Mouse (Mus musculus): ENCODE results near the gene Ccer1. TPM values are rescaled to one million over a fixed set of nuclear protein-coding genes. Genes with fewer than 3 reads are reported as not detected.

Ccer1 gene
- polyA plus RNA-seq (2015; fragmentation: Nextera tagmentation; extraction: Ambion mirVana) = not detected in 2 replicates

- Histone ChIP-seq H3K9ac (no peak within 1 kb of the TSS), H3K27me3 (no peaks in the 10 kb centered on the region), H3K4me3 (replicated peaks) (no peak within 1 kb of the TSS), H3K27ac (replicated peaks) (no peak within 1 kb of the TSS), H3K4me2 (replicated peaks) (no peak within 1 kb of the TSS), H3K4me1 (no peaks in the 10 kb centered on the region), H3K9me3 (replicated peaks) (no peaks in the 10 kb centered on the region), H3K36me3 (no peaks in the 10 kb centered on the region)
- 77% methylated on average over 20 of the region's 20 CpGs for WGBS
- ATAC-seq (ENCODE audit: insufficient number of reproducible peaks, low FRiP score, low TSS enrichment, low read depth) = no peak
These were observed at the start of gene Ccer1 for GRCm38 (mm10) chr10:97692913-97693312. Gene Ccer1, plus strand, starts transcription at chr10:97693059.

- H3K27me3 ChIP-seq = no peaks in the 10 kb centered on the region
- H3K4me2 ChIP-seq (replicated peaks) = no peak within 1 kb of the TSS
- ATAC-seq (ENCODE audit: insufficient number of reproducible peaks, low FRiP score, low TSS enrichment, low read depth) = no peak
- H3K4me3 ChIP-seq (replicated peaks) = no peak within 1 kb of the TSS
- H3K36me3 ChIP-seq = no peaks in the 10 kb centered on the region
- H3K9me3 ChIP-seq (replicated peaks) = no peaks in the 10 kb centered on the region
- H3K27ac ChIP-seq (replicated peaks) = no peak within 1 kb of the TSS
- H3K4me1 ChIP-seq = no peaks in the 10 kb centered on the region
- 88% methylated on average over 2 of the region's 2 CpGs for WGBS
- H3K9ac ChIP-seq = no peak within 1 kb of the TSS
These were observed 49.1 kb upstream of the Ccer1 start, which contains the start of gene Epyc for GRCm38 (mm10) chr10:97643768-97644167. Gene Epyc, plus strand, starts transcription at chr10:97644068.

- no peaks in the 10 kb centered on the region for H3K27me3 ChIP-seq
- no peak overlapping the region for H3K4me3 ChIP-seq (replicated peaks)
- H3K4me2 ChIP-seq (replicated peaks) = no peak overlapping the region
- 29% methylated on average over 2 of the region's 2 CpGs for WGBS
- no peak overlapping the region for H3K9ac ChIP-seq
- no peaks in the 10 kb centered on the region for H3K4me1 ChIP-seq
- H3K27ac ChIP-seq (replicated peaks) = peak overlapping the region; percentile 59
- no peaks in the 10 kb centered on the region for H3K36me3 ChIP-seq
- no peaks in the 10 kb centered on the region for H3K9me3 ChIP-seq (replicated peaks)
- ATAC-seq (ENCODE audit: insufficient number of reproducible peaks, low FRiP score, low TSS enrichment, low read depth) = peak; percentile 65; the same call in 1 of the 2 replicates
These were observed 42.5 kb upstream of the Ccer1 start for GRCm38 (mm10) chr10:97650334-97650733.

GRCm38 (mm10) chr10:97659489-97659888, 33.4 kb upstream of the Ccer1 start:
- Histone ChIP-seq H3K27me3 (no peaks in the 10 kb centered on the region), H3K4me1 (no peaks in the 10 kb centered on the region), H3K4me2 (replicated peaks) (no peak overlapping the region), H3K4me3 (replicated peaks) (no peak overlapping the region), H3K36me3 (no peaks in the 10 kb centered on the region), H3K27ac (replicated peaks) (no peak overlapping the region), H3K9me3 (replicated peaks) (no peaks in the 10 kb centered on the region), H3K9ac (no peak overlapping the region)
- no peak for ATAC-seq (ENCODE audit: insufficient number of reproducible peaks, low FRiP score, low TSS enrichment, low read depth)
- WGBS = 97% methylated on average over 1 of the region's 1 CpGs

- ATAC-seq (ENCODE audit: insufficient number of reproducible peaks, low FRiP score, low TSS enrichment, low read depth) = 0 out of 2 replicates have a peak, but pooled peaks have one; percentile 63
- Histone ChIP-seq H3K36me3 (no peaks in the 10 kb centered on the region), H3K4me1 (0 out of 2 replicates have a peak, but pooled peaks cover 6% of the 10 kb centered on the region), H3K4me2 (replicated peaks) (no peak overlapping the region), H3K9me3 (replicated peaks) (no peaks in the 10 kb centered on the region), H3K27ac (replicated peaks) (peak overlapping the region; percentile 77), H3K27me3 (no peaks in the 10 kb centered on the region), H3K9ac (no peak overlapping the region), H3K4me3 (replicated peaks) (no peak overlapping the region)
- WGBS = 27% methylated on average over 4 of the region's 4 CpGs
These were observed 24.2 kb upstream of the Ccer1 start for GRCm38 (mm10) chr10:97668656-97669055.

DNA sequence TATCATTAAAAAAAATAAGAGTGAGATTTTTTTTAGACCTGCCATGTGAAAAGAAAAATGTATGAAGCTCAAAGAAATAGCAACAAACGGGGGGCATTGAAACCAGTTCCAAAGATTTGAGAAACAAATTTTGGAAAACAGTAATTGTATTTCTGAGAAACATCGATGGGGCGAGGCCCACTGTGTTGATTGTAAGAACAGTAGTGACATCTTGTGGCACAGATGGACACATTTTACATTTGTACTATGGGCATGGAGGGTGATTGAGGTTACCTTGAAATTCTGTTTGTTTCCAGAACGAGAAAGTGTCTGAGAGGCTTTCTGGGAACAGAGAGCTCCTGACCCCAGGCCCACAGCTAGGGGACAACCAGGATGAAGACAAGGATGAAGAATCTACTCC, 22.7 kb upstream of the Ccer1 start:
- 32% methylated on average over 4 of the region's 4 CpGs for WGBS
- Histone ChIP-seq H3K4me3 (replicated peaks) (no peak overlapping the region), H3K27me3 (no peaks in the 10 kb centered on the region), H3K9me3 (replicated peaks) (no peaks in the 10 kb centered on the region), H3K36me3 (no peaks in the 10 kb centered on the region), H3K4me2 (replicated peaks) (no peak overlapping the region), H3K4me1 (0 out of 2 replicates have a peak, but pooled peaks cover 6% of the 10 kb centered on the region), H3K9ac (no peak overlapping the region), H3K27ac (replicated peaks) (no peak overlapping the region)
- ATAC-seq (ENCODE audit: insufficient number of reproducible peaks, low FRiP score, low TSS enrichment, low read depth) = no peak

- Histone ChIP-seq H3K36me3 (no peaks in the 10 kb centered on the region), H3K9ac (no peak overlapping the region), H3K9me3 (replicated peaks) (no peaks in the 10 kb centered on the region), H3K4me1 (0 out of 2 replicates have a peak, but pooled peaks cover 6% of the 10 kb centered on the region), H3K4me3 (replicated peaks) (no peak overlapping the region), H3K27ac (replicated peaks) (no peak overlapping the region), H3K27me3 (no peaks in the 10 kb centered on the region), H3K4me2 (replicated peaks) (no peak overlapping the region)
- ATAC-seq (ENCODE audit: insufficient number of reproducible peaks, low FRiP score, low TSS enrichment, low read depth) = no peak
- WGBS = 74% methylated on average over 2 of the region's 2 CpGs
These were observed 19.6 kb upstream of the Ccer1 start for GRCm38 (mm10) chr10:97673239-97673638.

DNA sequence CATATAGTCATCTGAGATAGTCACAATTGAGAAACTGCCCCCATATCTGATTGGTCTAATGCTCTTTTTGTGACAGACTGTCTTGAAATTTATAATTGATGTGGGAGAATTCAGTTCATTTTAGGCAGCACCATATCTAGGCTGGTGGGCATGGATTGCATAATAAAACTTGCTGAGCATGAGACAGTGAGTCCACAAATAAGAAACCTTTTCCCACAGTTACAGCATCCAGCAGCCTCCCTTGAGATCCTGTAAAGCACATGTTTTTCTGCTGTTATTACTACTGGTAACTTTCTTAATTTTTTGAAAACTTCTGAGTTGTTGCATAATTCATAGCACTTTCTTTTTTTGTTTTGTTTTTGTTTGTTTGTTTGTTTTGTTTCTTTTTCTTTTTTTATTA, 9.9 kb upstream of the Ccer1 start:
- H3K4me2 ChIP-seq (replicated peaks) = no peak overlapping the region
- no peak overlapping the region for H3K4me3 ChIP-seq (replicated peaks)
- no peaks in the 10 kb centered on the region for H3K9me3 ChIP-seq (replicated peaks)
- H3K27ac ChIP-seq (replicated peaks) = no peak overlapping the region
- no peak for ATAC-seq (ENCODE audit: insufficient number of reproducible peaks, low FRiP score, low TSS enrichment, low read depth)
- H3K27me3 ChIP-seq = no peaks in the 10 kb centered on the region
- H3K9ac ChIP-seq = no peak overlapping the region
- no peaks in the 10 kb centered on the region for H3K36me3 ChIP-seq
- no peaks in the 10 kb centered on the region for H3K4me1 ChIP-seq

GRCm38 (mm10) chr10:97687198-97687597, 5.7 kb upstream of the Ccer1 start:
- no peak overlapping the region for H3K4me3 ChIP-seq (replicated peaks)

GRCm38 (mm10) chr10:97689425-97689824, 3.4 kb upstream of the Ccer1 start:
- no peaks in the 10 kb centered on the region for H3K36me3 ChIP-seq
- no peaks in the 10 kb centered on the region for H3K27me3 ChIP-seq
- no peak overlapping the region for H3K4me2 ChIP-seq (replicated peaks)
- no peaks in the 10 kb centered on the region for H3K9me3 ChIP-seq (replicated peaks)
- WGBS = 71% methylated on average over 3 of the region's 3 CpGs
- no peak for ATAC-seq (ENCODE audit: insufficient number of reproducible peaks, low FRiP score, low TSS enrichment, low read depth)
- no peak overlapping the region for H3K4me3 ChIP-seq (replicated peaks)
- H3K27ac ChIP-seq (replicated peaks) = no peak overlapping the region
- H3K4me1 ChIP-seq = no peaks in the 10 kb centered on the region
- H3K9ac ChIP-seq = no peak overlapping the region

More at GRCm38 (mm10) chr10:97687198-97687597, 5.7 kb upstream of the Ccer1 start:
- Histone ChIP-seq H3K36me3 (no peaks in the 10 kb centered on the region), H3K9me3 (replicated peaks) (no peaks in the 10 kb centered on the region), H3K27me3 (no peaks in the 10 kb centered on the region), H3K9ac (no peak overlapping the region), H3K4me1 (no peaks in the 10 kb centered on the region), H3K4me2 (replicated peaks) (no peak overlapping the region), H3K27ac (replicated peaks) (no peak overlapping the region)
- 78% methylated on average over 1 of the region's 1 CpGs for WGBS
- no peak for ATAC-seq (ENCODE audit: insufficient number of reproducible peaks, low FRiP score, low TSS enrichment, low read depth)

DNA sequence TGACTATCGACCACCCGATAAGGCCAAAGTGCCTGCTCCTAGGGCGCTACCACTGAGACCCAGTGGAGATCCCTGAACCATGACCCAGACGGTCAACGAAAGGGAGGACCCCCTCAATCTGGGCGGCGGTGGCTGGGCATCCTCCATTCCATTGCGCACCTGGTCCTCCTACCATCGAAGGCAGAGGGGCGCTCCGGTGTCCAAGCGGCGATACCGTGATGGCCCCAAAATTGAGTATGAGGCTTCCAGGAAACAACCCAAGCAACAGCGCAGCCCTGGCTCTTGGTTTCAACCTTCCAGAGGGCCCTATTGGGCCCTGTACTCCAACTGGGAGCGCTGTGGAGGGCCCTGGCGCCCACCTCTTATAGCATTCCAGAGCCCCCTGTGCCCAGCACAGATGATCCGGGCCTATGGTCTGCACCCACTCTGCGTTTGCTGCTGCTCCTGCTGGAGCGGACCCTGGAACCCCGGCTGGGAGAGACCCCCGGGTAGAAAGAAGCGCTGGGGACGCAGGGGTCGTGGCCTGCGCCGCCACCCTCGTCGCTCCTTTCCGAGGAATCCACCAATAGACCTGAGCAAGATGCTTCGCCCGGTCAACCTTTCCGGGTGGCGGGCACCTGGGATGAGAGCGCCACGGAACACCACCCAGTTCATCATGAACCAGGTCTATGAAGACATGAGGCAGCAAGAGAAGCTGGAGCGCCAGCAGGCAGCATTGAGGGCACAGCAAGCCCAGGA, 708 bp downstream of the Ccer1 start:
- ATAC-seq (ENCODE audit: insufficient number of reproducible peaks, low FRiP score, low TSS enrichment, low read depth) = no peak
- Histone ChIP-seq H3K36me3 (no peaks in the 10 kb centered on the region), H3K4me3 (replicated peaks) (no peak overlapping the region), H3K9ac (no peak overlapping the region), H3K4me2 (replicated peaks) (no peak overlapping the region), H3K27me3 (no peaks in the 10 kb centered on the region), H3K9me3 (replicated peaks) (no peaks in the 10 kb centered on the region), H3K4me1 (no peaks in the 10 kb centered on the region), H3K27ac (replicated peaks) (no peak overlapping the region)
- 95% methylated on average over 37 of the region's 37 CpGs for WGBS

GRCm38 (mm10) chr10:97702321-97702720, 9.5 kb downstream of the Ccer1 start:
- ATAC-seq (ENCODE audit: insufficient number of reproducible peaks, low FRiP score, low TSS enrichment, low read depth) = no peak
- no peak overlapping the region for H3K9ac ChIP-seq
- H3K9me3 ChIP-seq (replicated peaks) = no peaks in the 10 kb centered on the region
- no peaks in the 10 kb centered on the region for H3K4me1 ChIP-seq
- no peak overlapping the region for H3K4me3 ChIP-seq (replicated peaks)
- H3K36me3 ChIP-seq = no peaks in the 10 kb centered on the region
- no peaks in the 10 kb centered on the region for H3K27me3 ChIP-seq
- H3K4me2 ChIP-seq (replicated peaks) = no peak overlapping the region
- no peak overlapping the region for H3K27ac ChIP-seq (replicated peaks)

All from embryonic facial prominence, embryonic 15.5 days (tissue).